Mouse (Mus musculus): ENCODE measurements around the gene Amigo1. TPM values are rescaled to one million over a fixed set of nuclear protein-coding genes. Genes with fewer than 3 reads are reported as not detected.

Amigo1 gene
- under 1 TPM; 0.32 to 0.54 TPM for polyA plus RNA-seq (2017; shearing (Covaris generic))

GRCm38 (mm10) chr3:108186098-108187047 is at the start of gene Amigo1:
Amigo1 (plus strand) TSS chr3:108186335.
- peak; percentile 50 for ATAC-seq

DNA sequence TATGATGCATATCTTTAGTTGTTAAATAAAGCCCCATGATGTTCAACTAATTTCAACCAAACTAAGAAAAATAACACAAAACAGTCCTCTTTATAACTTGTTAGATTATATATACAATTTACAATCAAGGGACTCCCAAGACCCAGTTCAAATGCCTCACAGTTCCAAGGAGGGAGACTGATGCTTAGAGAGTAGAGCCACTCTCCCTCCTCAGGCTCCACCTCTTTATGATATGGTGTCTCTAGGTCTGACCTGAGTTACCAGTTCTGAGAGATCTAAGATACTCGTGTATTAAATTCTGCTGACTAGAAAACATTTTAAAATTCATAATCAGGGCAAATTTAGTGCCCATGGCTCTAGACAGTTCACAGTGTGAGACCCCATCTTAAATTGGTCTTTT is 47.0 kb upstream of the Amigo1 start:
- no peak for ATAC-seq

- peak; percentile 64 for ATAC-seq
Measured at GRCm38 (mm10) chr3:108140786-108141185, 45.3 kb upstream of the Amigo1 start.

- peak; percentile 94 for ATAC-seq
Measured at GRCm38 (mm10) chr3:108145534-108146445, 40.3 kb upstream of the Amigo1 start, which contains the start of gene Gnai3. Gnai3 (minus strand) TSS chr3:108146146.

DNA sequence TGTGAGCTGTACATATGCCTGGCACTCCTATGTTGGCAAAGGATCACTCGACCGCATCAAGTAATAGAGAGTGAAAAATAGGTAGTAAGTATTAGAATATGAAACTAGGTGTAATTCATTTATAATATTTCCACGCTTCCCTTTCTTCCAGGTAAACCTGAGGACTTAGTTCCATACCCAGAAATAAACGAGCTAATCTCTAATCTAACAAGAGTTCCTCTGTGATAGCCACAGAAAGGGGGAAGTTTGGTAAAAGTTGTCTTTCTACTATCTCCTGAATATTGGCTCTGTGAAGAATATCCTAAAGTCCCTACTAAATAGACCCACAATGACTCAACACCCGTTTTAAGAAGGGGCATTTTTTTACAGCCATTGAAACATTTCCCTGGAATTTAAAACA is 39.5 kb upstream of the Amigo1 start:
- no peak for ATAC-seq

- peak; percentile 69 for ATAC-seq
Measured at GRCm38 (mm10) chr3:108147386-108148235, 38.5 kb upstream of the Amigo1 start.

- no peak for ATAC-seq
Measured at GRCm38 (mm10) chr3:108152290-108152689, 33.8 kb upstream of the Amigo1 start.

DNA sequence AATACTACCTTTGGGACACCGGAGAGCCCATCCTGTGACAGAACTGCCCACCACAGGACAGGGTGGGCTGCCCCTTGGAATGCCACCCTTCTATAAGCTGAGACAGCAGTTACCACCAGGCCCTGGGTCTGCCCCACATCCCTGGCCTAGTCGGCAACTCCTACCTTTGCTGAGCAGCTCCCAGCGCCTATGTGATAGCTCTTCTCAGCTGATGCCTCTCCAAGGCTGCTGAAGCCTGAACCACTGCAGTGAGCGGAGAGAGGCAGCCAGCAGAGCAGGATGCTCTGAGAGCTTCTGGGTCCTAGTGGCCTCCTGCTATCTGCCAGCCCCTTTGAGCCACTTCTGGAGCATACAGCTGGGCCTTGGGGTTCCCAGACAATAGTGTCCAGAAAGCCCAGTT is 31.5 kb upstream of the Amigo1 start, which contains the start of gene Gpr61:
Gpr61 (minus strand) TSS at position 227 of the 400 bp plus-strand sequence.
- ATAC-seq: no peak

- ATAC-seq: no peak
Measured at GRCm38 (mm10) chr3:108158383-108159037, 27.6 kb upstream of the Amigo1 start.

GRCm38 (mm10) chr3:108164091-108164490 is 22.0 kb upstream of the Amigo1 start:
- ATAC-seq: no peak

- peak; percentile 90 for ATAC-seq
Measured at GRCm38 (mm10) chr3:108164807-108165206, 21.3 kb upstream of the Amigo1 start.

- no peak for ATAC-seq
Measured at GRCm38 (mm10) chr3:108165532-108166315, 20.4 kb upstream of the Amigo1 start.

GRCm38 (mm10) chr3:108166486-108167211 is 19.5 kb upstream of the Amigo1 start:
- no peak for ATAC-seq

DNA sequence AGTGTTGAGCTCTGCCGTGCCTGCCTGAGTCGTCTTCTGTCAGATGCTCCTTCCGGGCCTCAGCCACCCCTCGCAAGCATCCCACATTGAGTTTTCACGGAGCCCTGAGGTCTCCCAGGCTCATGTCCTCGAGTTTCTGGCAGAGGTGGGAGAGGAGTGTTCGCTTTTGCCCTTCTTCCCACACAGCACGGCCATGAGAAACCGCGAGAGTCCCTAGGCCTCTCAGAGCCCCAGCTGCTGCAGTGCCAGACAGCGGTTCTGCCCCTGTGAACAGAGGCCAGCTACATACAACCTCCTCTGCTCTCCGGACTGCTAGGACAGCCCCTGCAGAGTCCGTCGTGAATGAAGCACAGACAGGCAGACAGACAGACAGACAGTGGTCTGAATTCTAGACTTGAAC is 18.6 kb upstream of the Amigo1 start:
- no peak for ATAC-seq

- ATAC-seq: no peak
Measured at GRCm38 (mm10) chr3:108169199-108169598, 16.9 kb upstream of the Amigo1 start.

DNA sequence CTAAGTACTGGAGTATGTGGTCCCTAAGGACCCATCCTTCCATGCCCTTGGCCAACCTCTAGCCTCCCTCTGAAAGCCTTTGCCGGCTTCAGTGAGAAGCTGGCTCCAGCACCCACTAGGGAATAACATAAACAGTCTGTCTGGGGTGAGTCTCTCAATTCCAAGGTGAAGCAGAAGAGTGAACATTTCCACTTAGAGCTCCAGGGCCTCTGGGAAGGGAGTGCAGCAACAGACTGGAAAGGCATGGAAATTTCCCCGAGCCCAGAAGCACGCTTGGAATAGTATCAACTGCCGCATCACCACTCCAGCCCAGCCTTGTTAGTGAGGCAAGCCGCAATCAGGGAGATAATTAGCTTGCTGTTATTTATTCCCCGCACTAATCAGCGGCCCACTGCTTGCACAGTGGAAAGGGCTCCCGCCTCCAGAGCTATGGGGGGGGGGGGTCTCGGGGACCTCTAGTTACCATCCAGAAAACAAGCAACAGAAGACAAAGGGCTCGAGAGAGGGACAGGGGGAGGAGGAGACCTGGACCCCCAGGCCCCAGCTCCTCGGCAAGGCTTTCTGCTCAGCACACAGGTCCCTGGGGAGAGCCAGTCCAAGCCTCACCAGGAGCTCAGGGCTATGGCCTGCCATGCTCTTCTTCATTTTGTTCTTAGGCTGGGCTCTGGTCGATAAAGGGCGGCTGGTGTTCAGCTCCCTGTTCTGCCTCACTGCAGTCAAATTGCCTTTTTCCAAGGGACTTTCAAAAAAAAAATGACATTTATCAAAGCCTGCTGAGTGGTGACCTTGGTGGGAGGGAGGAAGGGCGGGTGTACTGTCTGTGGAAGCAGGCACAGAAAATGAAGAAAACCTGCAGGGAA is 11.2 kb upstream of the Amigo1 start:
- no peak for ATAC-seq

DNA sequence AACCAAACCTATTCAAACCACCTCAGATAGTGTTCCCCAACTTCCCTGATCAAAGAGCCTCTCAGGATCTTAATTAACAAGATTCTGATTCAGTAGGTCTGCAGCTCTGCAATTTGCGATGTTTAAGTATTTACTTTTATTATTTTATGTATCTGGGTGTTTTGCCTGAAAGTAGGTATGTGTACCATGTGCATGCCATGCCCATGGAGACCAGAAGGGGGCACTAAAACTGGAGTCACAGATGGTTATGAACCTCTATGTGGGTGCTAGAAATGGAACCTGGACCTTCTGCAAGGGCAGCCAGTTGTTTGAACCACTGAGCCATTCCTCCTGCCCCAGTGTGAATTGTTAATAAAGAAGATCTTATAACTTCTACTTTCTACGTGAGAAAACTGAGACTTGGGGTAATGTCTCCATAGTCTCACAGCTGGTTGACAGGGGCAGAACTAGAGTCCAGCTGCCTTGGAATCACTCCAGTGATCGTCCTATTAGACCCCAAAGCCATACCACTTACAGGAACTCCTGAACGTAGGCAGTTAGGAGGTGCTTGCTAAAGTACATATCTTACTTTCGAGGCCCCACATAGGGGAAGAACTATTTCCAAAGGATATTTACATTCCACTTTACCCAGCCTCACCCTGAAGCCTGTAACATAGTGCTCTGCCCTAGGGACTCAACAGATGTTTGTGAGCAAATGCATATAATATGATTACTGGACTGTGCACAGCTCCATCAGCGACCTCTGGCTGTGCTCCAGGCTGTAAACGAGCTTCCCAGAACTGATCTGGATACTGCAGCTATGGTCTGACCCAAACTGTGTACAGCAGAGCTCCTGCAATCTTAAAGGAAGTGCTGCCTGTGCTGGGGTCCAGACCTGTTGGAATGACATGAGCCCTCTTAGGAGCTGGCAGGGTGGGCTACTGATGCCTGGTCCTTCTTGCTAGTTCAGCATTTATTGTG is 7.1 kb upstream of the Amigo1 start:
- ATAC-seq: no peak

DNA sequence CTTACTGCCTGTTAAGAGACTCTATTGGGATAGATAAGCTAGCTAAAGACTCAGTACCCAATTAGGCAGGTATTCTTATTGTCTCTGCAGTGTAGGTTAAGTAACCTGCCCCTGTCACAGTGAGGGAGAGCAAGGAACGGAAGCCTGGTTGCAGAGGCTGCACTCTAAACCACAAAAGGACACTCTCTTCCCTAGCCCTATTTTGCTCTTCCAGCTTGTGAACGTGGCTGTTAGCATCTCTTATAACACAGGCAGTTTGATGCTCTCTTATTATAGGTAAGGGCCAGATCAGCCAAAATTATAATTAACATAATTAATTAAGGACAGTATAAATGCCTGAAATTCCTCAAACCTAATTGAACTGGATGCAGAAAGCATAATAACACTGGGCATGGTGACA is 5.6 kb upstream of the Amigo1 start:
- ATAC-seq: no peak

All from CD4-positive, CD25-positive, alpha-beta regulatory T cell, adult 4 months (primary cell).